Mouse (Mus musculus) brain, embryonic 14.5 days (tissue): ENCODE results near the gene Dis3l2.

Source experiments
- CTCF ChIP-seq: fragments of 200-500 bp; IDR thresholded peaks from 2 replicates; pipeline ENCODE4 v1.5.1; 2012; ENCODE audit warnings: inconsistent platforms, mild to moderate bottlenecking, moderate library complexity, borderline replicate concordance; ENCODE audit not compliant: insufficient read depth, insufficient read length; ENCODE audit errors: extremely low read depth
- POLR2A ChIP-seq: fragments of 200-500 bp; IDR thresholded peaks from 2 replicates; pipeline ENCODE4 v1.6.1; 2012; ENCODE audit warnings: mild to moderate bottlenecking, inconsistent platforms, borderline replicate concordance; ENCODE audit not compliant: poor library complexity, insufficient read depth, insufficient read length, severe bottlenecking; ENCODE audit errors: extremely low read depth

GRCm38 (mm10) chr1:86687236-86687635 lies 16.4 kb upstream of the Dis3l2 start:
- TF ChIP-seq CTCF (no peak), POLR2A (no peak)
